Mouse (Mus musculus) liver, embryonic 16.5 days (tissue): ENCODE data around the gene Kcnt2. TPM values are rescaled to one million over a fixed set of nuclear protein-coding genes. Genes with fewer than 3 reads are reported as not detected.

Experiments
- ATAC-seq: fragments of 200-750 bp; cut with Nextera tagmentation; 2 replicates; pipeline ENCODE4 v1.8.0; 2017; ENCODE audit warnings: low read depth, mild to moderate bottlenecking, moderate number of reproducible peaks, moderate library complexity
- H3K27ac ChIP-seq: fragments of 300-500 bp; sonication (generic); 2 replicates; pipeline ENCODE4 v1.5.1; 2014; ENCODE audit warnings: mild to moderate bottlenecking, low read length
- H3K27me3 ChIP-seq: fragments of 300-500 bp; sonication (generic); 2 replicates; pipeline ENCODE4 v1.6.1; 2014; ENCODE audit warnings: low read depth, low read length, mixed read lengths; ENCODE audit not compliant: control insufficient read depth, insufficient read depth
- H3K36me3 ChIP-seq: fragments of 300-500 bp; sonication (generic); 2 replicates; pipeline ENCODE4 v1.6.1; 2014; ENCODE audit warnings: mild to moderate bottlenecking; ENCODE audit not compliant: control insufficient read depth, insufficient read depth
- H3K4me1 ChIP-seq: fragments of 300-500 bp; sonication (generic); 2 replicates; pipeline ENCODE4 v1.6.1; 2014; ENCODE audit warnings: low read depth, low read length, mixed read lengths; ENCODE audit not compliant: control insufficient read depth
- H3K4me2 ChIP-seq: fragments of 300-500 bp; sonication (generic); 2 replicates; pipeline ENCODE4 v1.6.1; 2014; ENCODE audit warnings: low read depth, low read length, mixed read lengths
- H3K4me3 ChIP-seq: fragments of 300-500 bp; sonication (generic); 2 replicates; pipeline ENCODE4 v1.5.1; 2014; ENCODE audit warnings: low read depth, mild to moderate bottlenecking, low read length
- H3K9ac ChIP-seq: fragments of 300-500 bp; sonication (generic); 2 replicates; pipeline ENCODE4 v1.6.1; 2014; ENCODE audit warnings: low read depth, low read length
- H3K9me3 ChIP-seq: fragments of 300-500 bp; sonication (generic); replicated peaks from 2 replicates; pipeline ENCODE4 v1.6.1; 2016; ENCODE audit warnings: low read length; ENCODE audit not compliant: control insufficient read depth
- WGBS: fragments of 180-500 bp; shearing (Covaris S2); extraction: QIAGEN DNeasy Blood & Tissue Kit; methylation state at CpG from one replicate; pipeline ENCODE4 v1.1.7; 2014; ENCODE audit not compliant: insufficient replicate concordance; 5-methylcytosine and 5-hydroxymethylcytosine counted together
- polyA plus RNA-seq: library from polyadenylated mRNA; unstranded; fragments of >200 nt; fragmentation: Nextera tagmentation; extraction: Ambion mirVana; gene quantifications from 2 replicates; pipeline ENCODE4 v1.2.1, GENCODE M21; 2015

Gene Kcnt2
- polyA plus RNA-seq, result 0.07 and 0.12 TPM in 2 replicates

- Histone ChIP-seq H3K27ac (no peak within 1 kb of the TSS), H3K9ac (no peak within 1 kb of the TSS), H3K4me2 (peak within 1 kb of the TSS; percentile 52), H3K9me3 (no peaks in the 10 kb centered on the region), H3K4me3 (peak within 1 kb of the TSS; percentile 40), H3K4me1 (no peaks in the 10 kb centered on the region), H3K36me3 (no peaks in the 10 kb centered on the region), H3K27me3 (no peaks in the 10 kb centered on the region)
- WGBS, result under 1% methylated on average over 21 of the region's 21 CpGs
- ATAC-seq, result peak; percentile 11; the same call in 1 of the 2 replicates
These were observed at the start of gene Kcnt2 for GRCm38 (mm10) chr1:140245876-140246597. Gene Kcnt2, plus strand, starts transcription at chr1:140246158.

- Histone ChIP-seq H3K4me2 (no peak overlapping the region), H3K36me3 (no peaks in the 10 kb centered on the region), H3K4me1 (no peaks in the 10 kb centered on the region), H3K4me3 (no peak overlapping the region), H3K27ac (no peak overlapping the region), H3K9me3 (no peaks in the 10 kb centered on the region), H3K27me3 (no peaks in the 10 kb centered on the region), H3K9ac (no peak overlapping the region)
- WGBS, result 62% methylated on average over 2 of the region's 2 CpGs
- ATAC-seq, result no peak
These were observed 40.6 kb upstream of the Kcnt2 start for GRCm38 (mm10) chr1:140205329-140205728.

GRCm38 (mm10) chr1:140225221-140225620 lies 20.7 kb upstream of the Kcnt2 start:
- Histone ChIP-seq H3K4me1 (no peaks in the 10 kb centered on the region), H3K9ac (no peak overlapping the region), H3K27me3 (no peaks in the 10 kb centered on the region), H3K27ac (no peak overlapping the region), H3K4me3 (no peak overlapping the region), H3K9me3 (no peaks in the 10 kb centered on the region), H3K4me2 (no peak overlapping the region), H3K36me3 (no peaks in the 10 kb centered on the region)
- WGBS, result 49% methylated on average over 3 of the region's 3 CpGs
- ATAC-seq, result no peak

- no peak for ATAC-seq
- no peaks in the 10 kb centered on the region for H3K27me3 ChIP-seq
These were observed 19.3 kb upstream of the Kcnt2 start for GRCm38 (mm10) chr1:140226673-140227072.

GRCm38 (mm10) chr1:140245465-140245864 lies 493 bp upstream of the Kcnt2 start:
- peak; percentile 60 for ATAC-seq
- Histone ChIP-seq H3K36me3 (no peaks in the 10 kb centered on the region), H3K4me3 (peak overlapping the region; percentile 40), H3K9ac (no peak overlapping the region), H3K4me1 (no peaks in the 10 kb centered on the region), H3K9me3 (no peaks in the 10 kb centered on the region), H3K27me3 (no peaks in the 10 kb centered on the region), H3K4me2 (peak overlapping the region; percentile 52), H3K27ac (no peak overlapping the region)
- 1% methylated on average over 17 of the region's 17 CpGs for WGBS

More at GRCm38 (mm10) chr1:140226673-140227072, 19.3 kb upstream of the Kcnt2 start:
- H3K4me3 ChIP-seq, result no peak overlapping the region
- no peaks in the 10 kb centered on the region for H3K36me3 ChIP-seq
- no peaks in the 10 kb centered on the region for H3K9me3 ChIP-seq
- H3K9ac ChIP-seq, result no peak overlapping the region
- H3K27ac ChIP-seq, result no peak overlapping the region
- WGBS, result 68% methylated on average over 8 of the region's 8 CpGs
- no peaks in the 10 kb centered on the region for H3K4me1 ChIP-seq
- no peak overlapping the region for H3K4me2 ChIP-seq

GRCm38 (mm10) chr1:140264696-140265095 lies 18.7 kb downstream of the Kcnt2 start:
- H3K4me1 ChIP-seq, result no peaks in the 10 kb centered on the region
- no peaks in the 10 kb centered on the region for H3K36me3 ChIP-seq
- no peak overlapping the region for H3K27ac ChIP-seq
- no peaks in the 10 kb centered on the region for H3K9me3 ChIP-seq
- H3K9ac ChIP-seq, result no peak overlapping the region
- ATAC-seq, result no peak
- no peak overlapping the region for H3K4me2 ChIP-seq
- H3K27me3 ChIP-seq, result no peaks in the 10 kb centered on the region
- WGBS, result 43% methylated on average over 3 of the region's 3 CpGs
- H3K4me3 ChIP-seq, result no peak overlapping the region

- no peak overlapping the region for H3K4me3 ChIP-seq
- H3K4me2 ChIP-seq, result no peak overlapping the region
- H3K4me1 ChIP-seq, result no peaks in the 10 kb centered on the region
- no peak for ATAC-seq
- WGBS, result 68% methylated on average over 5 of the region's 5 CpGs
- no peak overlapping the region for H3K27ac ChIP-seq
- no peak overlapping the region for H3K9ac ChIP-seq
- H3K27me3 ChIP-seq, result no peaks in the 10 kb centered on the region
- no peaks in the 10 kb centered on the region for H3K36me3 ChIP-seq
- H3K9me3 ChIP-seq, result no peaks in the 10 kb centered on the region
These were observed 20.1 kb downstream of the Kcnt2 start for GRCm38 (mm10) chr1:140266047-140266446.

- no peak overlapping the region for H3K9ac ChIP-seq
- H3K4me3 ChIP-seq, result no peak overlapping the region
- ATAC-seq, result no peak
- WGBS, result 49% methylated on average over 8 of the region's 8 CpGs
- H3K4me1 ChIP-seq, result no peaks in the 10 kb centered on the region
- no peak overlapping the region for H3K4me2 ChIP-seq
- no peaks in the 10 kb centered on the region for H3K36me3 ChIP-seq
- H3K27ac ChIP-seq, result no peak overlapping the region
- no peaks in the 10 kb centered on the region for H3K9me3 ChIP-seq
- no peaks in the 10 kb centered on the region for H3K27me3 ChIP-seq
These were observed 20.8 kb downstream of the Kcnt2 start for GRCm38 (mm10) chr1:140266643-140267286.

GRCm38 (mm10) chr1:140267288-140267687 lies 21.3 kb downstream of the Kcnt2 start:
- H3K36me3 ChIP-seq, result no peaks in the 10 kb centered on the region
- 34% methylated on average over 2 of the region's 2 CpGs for WGBS
- H3K27ac ChIP-seq, result no peak overlapping the region
- H3K9me3 ChIP-seq, result no peaks in the 10 kb centered on the region
- no peaks in the 10 kb centered on the region for H3K27me3 ChIP-seq
- H3K4me2 ChIP-seq, result no peak overlapping the region
- ATAC-seq, result no peak
- no peak overlapping the region for H3K9ac ChIP-seq
- H3K4me1 ChIP-seq, result no peaks in the 10 kb centered on the region
- H3K4me3 ChIP-seq, result no peak overlapping the region
